8 mouse cellular contexts compared by ENCODE assay signal in genomic region chr1:69241502-69242214, GRCm38 (mm10).
DNase-seq lines count a peak whose midpoint lies in the region; ATAC-seq and TF ChIP-seq lines count a peak whose summit lies in the region.

No protein-coding gene starts in this region.

- H3K27ac ChIP-seq in forebrain, postnatal 0 days (ENCODE audit: low read depth, low read length) = no peak overlapping the region
- H3K27ac ChIP-seq in hindbrain, embryonic 14.5 days = no peak overlapping the region
- no peak overlapping the region for H3K27ac ChIP-seq in lung, postnatal 0 days (ENCODE audit: low read length)

- DNase-seq in MEL-GATA-1-ER (ENCODE audit: extremely low read depth, low read depth) = peak; percentile 33
- DNase-seq in cerebellum, adult 11 months = peak; percentile 22
- DNase-seq in forebrain, postnatal 0 days = peak; percentile 87
- peak; percentile 85 for DNase-seq in hindbrain, embryonic 14.5 days (ENCODE audit: low spot score)
- DNase-seq in layer of hippocampus, postnatal 14 days (ENCODE audit: low spot score in 2 of 2) = peak; percentile 64 to 76
- DNase-seq in lung, postnatal 0 days (ENCODE audit: low spot score) = peak; percentile 75
- DNase-seq in retina, adult 2 months (ENCODE audit: low read depth, low spot score) = peak; percentile 25

- peak overlapping the region; percentile 43 for H3K9ac ChIP-seq in forebrain, postnatal 0 days
- peak overlapping the region; percentile 54 for H3K9ac ChIP-seq in hindbrain, embryonic 14.5 days
- H3K9ac ChIP-seq in lung, postnatal 0 days (replicated peaks; ENCODE audit: low read depth) = no peak overlapping the region

- under 1% methylated on average over 11 of the region's 11 CpGs for WGBS in forebrain, postnatal 0 days
- WGBS in hindbrain, embryonic 14.5 days = 13% methylated on average over 11 of the region's 11 CpGs
- 11% methylated on average over 11 of the region's 11 CpGs for WGBS in lung, postnatal 0 days

- H3K36me3 ChIP-seq in forebrain, postnatal 0 days (ENCODE audit: insufficient read depth) = no peaks in the 10 kb centered on the region
- no peaks in the 10 kb centered on the region for H3K36me3 ChIP-seq in hindbrain, embryonic 14.5 days (replicated peaks; ENCODE audit: control insufficient read depth, insufficient read depth)
- no peaks in the 10 kb centered on the region for H3K36me3 ChIP-seq in lung, postnatal 0 days (ENCODE audit: insufficient read depth, low read length)

- peak; percentile 96 for TF ChIP-seq CTCF in forebrain, postnatal 0 days (IDR thresholded peaks at IDR 0.05; ENCODE audit: low read depth)
- TF ChIP-seq CTCF in lung, postnatal 0 days (IDR thresholded peaks at IDR 0.05) = peak; percentile 90

- H3K27me3 ChIP-seq in forebrain, postnatal 0 days (ENCODE audit: insufficient read depth, low read length) = no peaks in the 10 kb centered on the region
- H3K27me3 ChIP-seq in hindbrain, embryonic 14.5 days (ENCODE audit: control insufficient read depth, insufficient read depth, low read length) = no peaks in the 10 kb centered on the region
- no peaks in the 10 kb centered on the region for H3K27me3 ChIP-seq in lung, postnatal 0 days (replicated peaks; ENCODE audit: insufficient read depth, low read length)

- ATAC-seq in forebrain, postnatal 0 days = peak; percentile 96
- peak; percentile 84; the same call in 1 of the 2 replicates for ATAC-seq in hindbrain, embryonic 14.5 days (ENCODE audit: low FRiP score)
- peak; percentile 68 for ATAC-seq in lung, postnatal 0 days
- no peak for ATAC-seq in erythroblast, adult 5-6 weeks (replicated peaks; ENCODE audit: low FRiP score, poor library complexity, severe bottlenecking)

- no peaks in the 10 kb centered on the region for H3K4me1 ChIP-seq in forebrain, postnatal 0 days (ENCODE audit: insufficient read depth)
- 0 out of 2 replicates have a peak, but pooled peaks cover 4% of the 10 kb centered on the region for H3K4me1 ChIP-seq in hindbrain, embryonic 14.5 days (replicated peaks; ENCODE audit: control insufficient read depth, insufficient read depth, low read length)
- no peaks in the 10 kb centered on the region for H3K4me1 ChIP-seq in lung, postnatal 0 days (ENCODE audit: insufficient read depth, low read depth, low read length)

- H3K9me3 ChIP-seq in forebrain, postnatal 0 days (ENCODE audit: low read length) = no peaks in the 10 kb centered on the region
- H3K9me3 ChIP-seq in hindbrain, embryonic 14.5 days (ENCODE audit: control insufficient read depth, low read length) = no peaks in the 10 kb centered on the region
- H3K9me3 ChIP-seq in lung, postnatal 0 days (ENCODE audit: low read length) = no peaks in the 10 kb centered on the region

- peak overlapping the region; percentile 59 for H3K4me2 ChIP-seq in forebrain, postnatal 0 days (ENCODE audit: low read depth)
- H3K4me2 ChIP-seq in hindbrain, embryonic 14.5 days (replicated peaks) = peak overlapping the region; percentile 59
- H3K4me2 ChIP-seq in lung, postnatal 0 days (replicated peaks; ENCODE audit: low read depth, low read length) = peak overlapping the region; percentile 53

- peak overlapping the region; percentile 39 for H3K4me3 ChIP-seq in forebrain, postnatal 0 days (ENCODE audit: low read depth, low read length)
- H3K4me3 ChIP-seq in hindbrain, embryonic 14.5 days (replicated peaks; ENCODE audit: low read length) = peak overlapping the region; percentile 32
- H3K4me3 ChIP-seq in lung, postnatal 0 days (ENCODE audit: low read depth, low read length) = peak overlapping the region; percentile 19; the same call in 1 of the 2 replicates

- no peak for TF ChIP-seq EP300 in lung, postnatal 0 days (IDR thresholded peaks at IDR 0.05)

Comparison
In these comparisons a context has a peak if more than half of its experiments do, and no peak if none do; other contexts are left out.
1. DNase-seq: peak in every context shown above with its lines; median percentile 87 in forebrain, postnatal 0 days; 85 in hindbrain, embryonic 14.5 days; 75 in lung, postnatal 0 days; 70 in layer of hippocampus, postnatal 14 days; 33 in MEL-GATA-1-ER; 25 in retina, adult 2 months; 22 in cerebellum, adult 11 months.